Mouse (Mus musculus) limb, embryonic 11.5 days (tissue): ENCODE measurements around the gene Men1. TPM values are rescaled to one million over a fixed set of nuclear protein-coding genes. Genes with fewer than 3 reads are reported as not detected.

Source experiments
- ATAC-seq: fragments of 200-750 bp; cut with Nextera tagmentation; 2 replicates; pipeline ENCODE4 v1.8.0; 2017; ENCODE audit warnings: low read depth; ENCODE audit not compliant: insufficient number of reproducible peaks, low FRiP score, low TSS enrichment
- DNase-seq: peaks from one replicate; pipeline ENCODE4 v3.0.0-alpha.2; 2015; ENCODE audit warnings: low spot score
- H3K27ac ChIP-seq: fragments of 300-500 bp; sonication (generic); replicated peaks from 2 replicates; pipeline ENCODE4 v1.5.1; 2014; ENCODE audit warnings: low read depth, mild to moderate bottlenecking, low read length
- H3K27me3 ChIP-seq: fragments of 300-500 bp; sonication (generic); 2 replicates; pipeline ENCODE4 v1.6.1; 2014; ENCODE audit warnings: mild to moderate bottlenecking, low read length, mixed read lengths; ENCODE audit not compliant: control insufficient read depth, insufficient read depth
- H3K36me3 ChIP-seq: fragments of 300-500 bp; sonication (generic); 2 replicates; pipeline ENCODE4 v1.6.1; 2014; ENCODE audit warnings: mild to moderate bottlenecking, low read length, moderate library complexity, mixed read lengths; ENCODE audit not compliant: control insufficient read depth, insufficient read depth
- H3K4me1 ChIP-seq: fragments of 300-500 bp; sonication (generic); 2 replicates; pipeline ENCODE4 v1.6.1; 2014; ENCODE audit warnings: low read length, mixed read lengths; ENCODE audit not compliant: control insufficient read depth, insufficient read depth
- H3K4me2 ChIP-seq: fragments of 300-500 bp; sonication (generic); 2 replicates; pipeline ENCODE4 v1.6.1; 2014; ENCODE audit warnings: low read depth, mild to moderate bottlenecking, moderate library complexity; ENCODE audit not compliant: severe bottlenecking
- H3K4me3 ChIP-seq: fragments of 300-500 bp; sonication (generic); 2 replicates; pipeline ENCODE4 v1.5.1; 2014; ENCODE audit warnings: low read depth, low read length
- H3K9ac ChIP-seq: fragments of 300-500 bp; sonication (generic); 2 replicates; pipeline ENCODE4 v1.6.1; 2014; ENCODE audit warnings: mild to moderate bottlenecking, low read length
- H3K9me3 ChIP-seq: fragments of 300-500 bp; sonication (generic); 2 replicates; pipeline ENCODE4 v1.6.1; 2016; ENCODE audit warnings: low read length; ENCODE audit not compliant: control insufficient read depth
- WGBS: fragments of 180-500 bp; shearing (Covaris S2); extraction: QIAGEN DNeasy Blood & Tissue Kit; methylation state at CpG from one replicate; pipeline ENCODE4 v1.1.7; 2014; 5-methylcytosine and 5-hydroxymethylcytosine counted together
- polyA plus RNA-seq: library from polyadenylated mRNA; unstranded; fragments of >200 nt; fragmentation: Nextera tagmentation; extraction: Ambion mirVana; gene quantifications from 2 replicates; pipeline ENCODE4 v1.2.1, GENCODE M21; 2014

Gene Men1
- polyA plus RNA-seq, 1 experiment from 2014 or later = 65.3 TPM

GRCm38 (mm10) chr19:6363091-6363410, 28.3 kb downstream of the Men1 start:
- DNase-seq (no peak), ATAC-seq (no peak)
- Histone ChIP-seq H3K4me1 (peaks cover 6% of the 10 kb centered on the region; the same call in 1 of the 2 replicates), H3K9ac (peak overlapping the region; percentile 38; the same call in 1 of the 2 replicates), H3K9me3 (no peaks in the 10 kb centered on the region), H3K4me2 (peak overlapping the region; percentile 68), H3K4me3 (peak overlapping the region; percentile 96), H3K36me3 (peaks cover 13% of the 10 kb centered on the region), H3K27me3 (no peaks in the 10 kb centered on the region), H3K27ac (peak overlapping the region; percentile 18; the same call in 1 of the 2 replicates)
- WGBS = 3% methylated on average over 11 of the region's 11 CpGs

- no peaks in the 10 kb centered on the region for H3K27me3 ChIP-seq
- ATAC-seq = peak; percentile 98
- peak within 1 kb of the TSS; percentile 68 for H3K4me2 ChIP-seq
- peaks cover 18% of the 10 kb centered on the region for H3K36me3 ChIP-seq
- H3K4me1 ChIP-seq = peaks cover 6% of the 10 kb centered on the region; the same call in 1 of the 2 replicates
- H3K27ac ChIP-seq = peak within 1 kb of the TSS; percentile 97
- H3K4me3 ChIP-seq = peak within 1 kb of the TSS; percentile 96
- peak within 1 kb of the TSS; percentile 99 for H3K9ac ChIP-seq
- WGBS = under 1% methylated on average over 84 of the region's 85 CpGs
- no peaks in the 10 kb centered on the region for H3K9me3 ChIP-seq
- peak; percentile 99 for DNase-seq
These were observed 28.8 kb downstream of the Men1 start, which contains the start of gene Sf1 for GRCm38 (mm10) chr19:6363411-6364240. Gene Sf1, plus strand, starts transcription at chr19:6363690.

GRCm38 (mm10) chr19:6364317-6364725, 29.5 kb downstream of the Men1 start:
- no peaks in the 10 kb centered on the region for H3K9me3 ChIP-seq
- peak overlapping the region; percentile 68 for H3K4me2 ChIP-seq
- peaks cover 6% of the 10 kb centered on the region; the same call in 1 of the 2 replicates for H3K4me1 ChIP-seq
- ATAC-seq (no peak), DNase-seq (peak; percentile 90)
- no peaks in the 10 kb centered on the region for H3K27me3 ChIP-seq
- H3K9ac ChIP-seq = peak overlapping the region; percentile 99
- under 1% methylated on average over 55 of the region's 55 CpGs for WGBS
- H3K27ac ChIP-seq = peak overlapping the region; percentile 97
- peak overlapping the region; percentile 96 for H3K4me3 ChIP-seq
- peaks cover 18% of the 10 kb centered on the region for H3K36me3 ChIP-seq

DNA sequence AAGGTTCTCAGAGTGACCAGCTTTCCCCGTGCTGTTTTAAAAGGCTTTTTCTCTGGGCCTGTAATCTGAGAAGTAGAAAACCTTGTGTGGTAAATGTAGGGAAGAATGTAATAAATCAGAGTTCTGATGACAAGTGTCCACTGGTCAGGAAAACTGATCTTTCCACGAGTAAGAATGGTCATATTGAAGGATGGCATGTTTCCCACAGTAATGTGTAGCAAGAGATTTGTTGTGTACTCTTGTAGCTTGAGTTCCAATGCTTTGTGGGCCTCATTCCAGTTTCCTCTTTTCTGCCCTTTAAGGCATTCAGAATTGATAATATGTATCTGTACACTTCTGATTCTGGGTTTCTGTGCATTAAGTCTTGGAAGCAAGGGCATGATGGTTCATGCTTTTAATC, 30.1 kb downstream of the Men1 start:
- ATAC-seq (no peak), DNase-seq (no peak)
- peaks cover 6% of the 10 kb centered on the region; the same call in 1 of the 2 replicates for H3K4me1 ChIP-seq
- H3K36me3 ChIP-seq = peaks cover 21% of the 10 kb centered on the region
- peak overlapping the region; percentile 96 for H3K4me3 ChIP-seq
- peak overlapping the region; percentile 68 for H3K4me2 ChIP-seq
- WGBS = 0% methylated on average over 2 of the region's 2 CpGs
- no peaks in the 10 kb centered on the region for H3K9me3 ChIP-seq
- H3K27ac ChIP-seq = no peak overlapping the region
- H3K9ac ChIP-seq = peak overlapping the region; percentile 99
- H3K27me3 ChIP-seq = no peaks in the 10 kb centered on the region

- Histone ChIP-seq H3K27ac (no peak overlapping the region), H3K4me2 (no peak overlapping the region), H3K9ac (no peak overlapping the region), H3K27me3 (no peaks in the 10 kb centered on the region), H3K4me3 (no peak overlapping the region), H3K4me1 (peaks cover under 1% of the 10 kb centered on the region; the same call in 1 of the 2 replicates), H3K36me3 (peaks cover 62% of the 10 kb centered on the region), H3K9me3 (no peaks in the 10 kb centered on the region)
- WGBS = 95% methylated on average over 2 of the region's 2 CpGs
- ATAC-seq (no peak), DNase-seq (no peak)
These were observed 35.4 kb downstream of the Men1 start for GRCm38 (mm10) chr19:6370175-6370574.

DNA sequence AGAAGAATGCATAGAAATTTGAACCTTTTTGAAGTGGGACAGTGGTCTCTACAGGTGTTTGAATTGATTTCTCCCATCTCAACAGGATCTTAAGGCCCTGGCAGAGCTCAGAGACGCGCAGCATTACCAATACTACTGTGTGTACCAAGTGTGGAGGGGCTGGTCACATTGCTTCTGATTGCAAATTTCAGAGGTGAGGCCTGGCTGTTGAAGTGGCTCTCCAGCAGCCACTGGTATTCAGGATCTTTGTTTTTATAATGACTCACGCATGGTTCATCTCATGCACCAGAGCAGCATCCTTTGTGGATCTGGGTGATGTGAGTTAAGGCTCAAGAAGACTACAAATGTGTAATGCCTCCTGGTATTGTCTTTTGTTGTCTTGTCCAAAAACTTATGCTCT, 37.7 kb downstream of the Men1 start:
- H3K4me2 ChIP-seq = no peak overlapping the region
- H3K9ac ChIP-seq = no peak overlapping the region
- no peaks in the 10 kb centered on the region for H3K4me1 ChIP-seq
- ATAC-seq = no peak
- H3K9me3 ChIP-seq = no peaks in the 10 kb centered on the region
- DNase-seq = no peak
- peaks cover 71% of the 10 kb centered on the region for H3K36me3 ChIP-seq
- H3K4me3 ChIP-seq = no peak overlapping the region
- no peak overlapping the region for H3K27ac ChIP-seq
- WGBS = 95% methylated on average over 3 of the region's 3 CpGs
- H3K27me3 ChIP-seq = no peaks in the 10 kb centered on the region

GRCm38 (mm10) chr19:6373539-6374400, 39.0 kb downstream of the Men1 start:
- Histone ChIP-seq H3K27ac (no peak overlapping the region), H3K4me1 (no peaks in the 10 kb centered on the region), H3K36me3 (peaks cover 67% of the 10 kb centered on the region), H3K9ac (no peak overlapping the region), H3K9me3 (no peaks in the 10 kb centered on the region), H3K4me3 (no peak overlapping the region), H3K27me3 (no peaks in the 10 kb centered on the region), H3K4me2 (no peak overlapping the region)
- no peak for ATAC-seq
- 72% methylated on average over 12 of the region's 12 CpGs for WGBS
- peak; percentile 84 for DNase-seq

- no peak for ATAC-seq
- no peak overlapping the region for H3K4me3 ChIP-seq
- no peak overlapping the region for H3K27ac ChIP-seq
- peaks cover 65% of the 10 kb centered on the region for H3K36me3 ChIP-seq
- WGBS = 94% methylated on average over 10 of the region's 10 CpGs
- no peak overlapping the region for H3K9ac ChIP-seq
- H3K27me3 ChIP-seq = no peaks in the 10 kb centered on the region
- H3K4me2 ChIP-seq = no peak overlapping the region
- H3K4me1 ChIP-seq = no peaks in the 10 kb centered on the region
- no peak for DNase-seq
- H3K9me3 ChIP-seq = no peaks in the 10 kb centered on the region
These were observed 39.8 kb downstream of the Men1 start for GRCm38 (mm10) chr19:6374571-6374970.
